Comparison of ENCODE assay signal across 8 mouse cellular contexts in the genomic region with DNA sequence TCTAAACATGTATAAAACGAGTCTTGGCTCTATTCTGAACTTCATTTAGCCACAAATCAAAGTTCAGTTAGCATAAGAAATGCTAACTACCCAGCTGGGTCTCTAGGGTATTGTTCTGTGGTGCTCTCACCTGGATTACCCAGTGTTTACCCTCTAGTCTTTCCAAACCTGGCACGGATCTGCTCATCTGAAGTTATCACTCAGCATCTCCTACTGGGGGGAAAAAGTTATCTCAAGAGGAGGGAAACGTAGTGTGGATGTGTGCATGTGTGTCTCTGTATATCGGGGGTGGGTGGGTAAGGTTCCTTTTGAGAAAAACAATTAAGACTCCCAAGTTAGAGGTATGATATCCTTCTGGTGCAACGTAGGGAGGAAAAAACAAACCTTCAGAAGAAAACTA. TPM values are rescaled to one million over a fixed set of nuclear protein-coding genes. Genes with fewer than 3 reads are reported as not detected.
A peak's percentile ranks its signal among the peaks of the same experiment; 100 is the strongest.
DNase-seq lines count a peak whose midpoint lies in the region; ATAC-seq and TF ChIP-seq lines count a peak whose summit lies in the region.

No protein-coding gene starts in this region.

- H3K36me3 ChIP-seq in lung, embryonic 16.5 days (ENCODE audit: control insufficient read depth, insufficient read depth, low read length): peaks cover 6% of the 10 kb centered on the region
- peaks cover 5% of the 10 kb centered on the region; the same call in 1 of the 2 replicates for H3K36me3 ChIP-seq in forebrain, embryonic 11.5 days (ENCODE audit: control insufficient read depth, insufficient read depth, low read length)
- peaks cover 16% of the 10 kb centered on the region; the same call in 1 of the 2 replicates for H3K36me3 ChIP-seq in limb, embryonic 14.5 days (ENCODE audit: control insufficient read depth, insufficient read depth, low read length)
- H3K36me3 ChIP-seq in stomach, embryonic 15.5 days: peaks cover 4% of the 10 kb centered on the region; the same call in 1 of the 2 replicates

- no peaks in the 10 kb centered on the region for H3K27me3 ChIP-seq in lung, embryonic 16.5 days (ENCODE audit: control insufficient read depth, insufficient read depth, low read depth, low read length)
- no peaks in the 10 kb centered on the region for H3K27me3 ChIP-seq in forebrain, embryonic 11.5 days (ENCODE audit: control insufficient read depth, insufficient read depth, low read length)
- no peaks in the 10 kb centered on the region for H3K27me3 ChIP-seq in limb, embryonic 14.5 days (ENCODE audit: control insufficient read depth, insufficient read depth, low read length)
- no peaks in the 10 kb centered on the region for H3K27me3 ChIP-seq in stomach, embryonic 15.5 days (replicated peaks)

- no peak for ATAC-seq in lung, embryonic 16.5 days (ENCODE audit: low read depth)
- ATAC-seq in forebrain, embryonic 11.5 days (replicated peaks; ENCODE audit: low FRiP score): no peak
- no peak for ATAC-seq in limb, embryonic 14.5 days (ENCODE audit: low FRiP score, low read depth)
- ATAC-seq in stomach, embryonic 15.5 days (ENCODE audit: insufficient read depth, low FRiP score, low read depth): no peak
- no peak for ATAC-seq in granulocyte monocyte progenitor cell, adult 5-6 weeks (replicated peaks; ENCODE audit: poor library complexity, severe bottlenecking)

- DNase-seq in lung, postnatal 25 days (ENCODE audit: low spot score): no peak
- DNase-seq in forebrain, embryonic 11.5 days (ENCODE audit: low spot score): no peak
- DNase-seq in limb, embryonic 14.5 days (ENCODE audit: low spot score): peak; percentile 7
- no peak for DNase-seq in thymus, postnatal 0 days (ENCODE audit: low spot score)
- DNase-seq in urinary bladder, postnatal 10 days (ENCODE audit: low spot score): no peak

- TF ChIP-seq POLR2A in limb, embryonic 14.5 days (IDR thresholded peaks at IDR 0.05; ENCODE audit: borderline replicate concordance, extremely low read depth, insufficient read depth, insufficient read length): no peak

- peaks cover 17% of the 10 kb centered on the region for H3K4me1 ChIP-seq in lung, embryonic 16.5 days (replicated peaks; ENCODE audit: control insufficient read depth, insufficient read depth, low read length)
- H3K4me1 ChIP-seq in forebrain, embryonic 11.5 days (replicated peaks; ENCODE audit: control insufficient read depth, insufficient read depth, low read length): peaks cover 7% of the 10 kb centered on the region; the same call in 1 of the 2 replicates
- peaks cover 12% of the 10 kb centered on the region for H3K4me1 ChIP-seq in limb, embryonic 14.5 days (ENCODE audit: control insufficient read depth, insufficient read depth, low read length)
- H3K4me1 ChIP-seq in stomach, embryonic 15.5 days: peaks cover 6% of the 10 kb centered on the region

- H3K27ac ChIP-seq in lung, embryonic 16.5 days (ENCODE audit: low read length): no peak overlapping the region
- H3K27ac ChIP-seq in forebrain, embryonic 11.5 days (ENCODE audit: low read depth, low read length): no peak overlapping the region; the same call in 1 of the 2 replicates
- 0 out of 2 replicates have a peak overlapping the region, but pooled peaks have one; percentile 15 for H3K27ac ChIP-seq in limb, embryonic 14.5 days (replicated peaks; ENCODE audit: low read depth, low read length)
- H3K27ac ChIP-seq in stomach, embryonic 15.5 days: no peak overlapping the region

- H3K4me2 ChIP-seq in lung, embryonic 16.5 days (ENCODE audit: low read depth, low read length): peak overlapping the region; percentile 97
- H3K4me2 ChIP-seq in forebrain, embryonic 11.5 days (ENCODE audit: low read depth, low read length, severe bottlenecking): peak overlapping the region; percentile 89
- peak overlapping the region; percentile 86 for H3K4me2 ChIP-seq in limb, embryonic 14.5 days (replicated peaks; ENCODE audit: low read depth, low read length, severe bottlenecking)
- H3K4me2 ChIP-seq in stomach, embryonic 15.5 days: peak overlapping the region; percentile 95

- WGBS in lung, embryonic 16.5 days: 28% methylated on average over 5 of the region's 5 CpGs
- WGBS in forebrain, embryonic 11.5 days: 33% methylated on average over 5 of the region's 5 CpGs
- 36% methylated on average over 5 of the region's 5 CpGs for WGBS in limb, embryonic 14.5 days
- 26% methylated on average over 5 of the region's 5 CpGs for WGBS in stomach, embryonic 15.5 days

- H3K9me3 ChIP-seq in lung, embryonic 16.5 days (ENCODE audit: control insufficient read depth, low read length): no peaks in the 10 kb centered on the region
- H3K9me3 ChIP-seq in forebrain, embryonic 11.5 days (ENCODE audit: control insufficient read depth, low read length): peaks cover 4% of the 10 kb centered on the region; the same call in 1 of the 2 replicates
- H3K9me3 ChIP-seq in limb, embryonic 14.5 days (ENCODE audit: control insufficient read depth, low read length): no peaks in the 10 kb centered on the region
- no peaks in the 10 kb centered on the region for H3K9me3 ChIP-seq in stomach, embryonic 15.5 days

- H3K4me3 ChIP-seq in lung, embryonic 16.5 days (ENCODE audit: low read length): peak overlapping the region; percentile 65
- peak overlapping the region; percentile 68 for H3K4me3 ChIP-seq in forebrain, embryonic 11.5 days (ENCODE audit: low read depth, low read length)
- H3K4me3 ChIP-seq in limb, embryonic 14.5 days (replicated peaks; ENCODE audit: low read length): peak overlapping the region; percentile 62
- H3K4me3 ChIP-seq in stomach, embryonic 15.5 days (replicated peaks): peak overlapping the region; percentile 65

- H3K9ac ChIP-seq in lung, embryonic 16.5 days (ENCODE audit: low read length): peak overlapping the region; percentile 54
- H3K9ac ChIP-seq in forebrain, embryonic 11.5 days (ENCODE audit: low read length): peak overlapping the region; percentile 32; the same call in 1 of the 2 replicates
- peak overlapping the region; percentile 79; the same call in 1 of the 2 replicates for H3K9ac ChIP-seq in limb, embryonic 14.5 days (ENCODE audit: low read depth, low read length, severe bottlenecking)
- no peak overlapping the region for H3K9ac ChIP-seq in stomach, embryonic 15.5 days

RNA-seq across cellular contexts. Expression of a gene that starts 1.8 kb away (rescaled TPM):
- 39.6 and 42.1 TPM in 2 replicates for polyA plus RNA-seq in lung, embryonic 16.5 days (2015; fragmentation: Nextera tagmentation; extraction: Ambion mirVana)
- 31.1 and 35.6 TPM in 2 replicates for polyA plus RNA-seq in forebrain, embryonic 11.5 days (2014; fragmentation: Nextera tagmentation; extraction: Ambion mirVana)
- 23.7 and 26.7 TPM in 2 replicates for polyA plus RNA-seq in limb, embryonic 14.5 days (2012; rRNA removed)
- polyA plus RNA-seq in limb, embryonic 14.5 days (2014; fragmentation: Nextera tagmentation; extraction: Ambion mirVana): 22.1 and 24.7 TPM in 2 replicates
- polyA plus RNA-seq in stomach, embryonic 15.5 days (2015; fragmentation: Nextera tagmentation; extraction: Ambion mirVana): 30.3 and 32.5 TPM in 2 replicates
- 1.5 and 4.9 TPM in 2 replicates for total RNA-seq in granulocyte monocyte progenitor cell, adult 5-6 weeks (2014; fragmentation: Nextera tagmentation)
- total RNA-seq in granulocyte monocyte progenitor cell, adult 5-6 weeks (2017): 0.46 and 1.0 TPM in 2 replicates
- 7.7 and 11.1 TPM in 2 replicates for polyA plus RNA-seq in thymus, postnatal 0 days (2015; fragmentation: Nextera tagmentation; extraction: Ambion mirVana)
